In the genomic region with DNA sequence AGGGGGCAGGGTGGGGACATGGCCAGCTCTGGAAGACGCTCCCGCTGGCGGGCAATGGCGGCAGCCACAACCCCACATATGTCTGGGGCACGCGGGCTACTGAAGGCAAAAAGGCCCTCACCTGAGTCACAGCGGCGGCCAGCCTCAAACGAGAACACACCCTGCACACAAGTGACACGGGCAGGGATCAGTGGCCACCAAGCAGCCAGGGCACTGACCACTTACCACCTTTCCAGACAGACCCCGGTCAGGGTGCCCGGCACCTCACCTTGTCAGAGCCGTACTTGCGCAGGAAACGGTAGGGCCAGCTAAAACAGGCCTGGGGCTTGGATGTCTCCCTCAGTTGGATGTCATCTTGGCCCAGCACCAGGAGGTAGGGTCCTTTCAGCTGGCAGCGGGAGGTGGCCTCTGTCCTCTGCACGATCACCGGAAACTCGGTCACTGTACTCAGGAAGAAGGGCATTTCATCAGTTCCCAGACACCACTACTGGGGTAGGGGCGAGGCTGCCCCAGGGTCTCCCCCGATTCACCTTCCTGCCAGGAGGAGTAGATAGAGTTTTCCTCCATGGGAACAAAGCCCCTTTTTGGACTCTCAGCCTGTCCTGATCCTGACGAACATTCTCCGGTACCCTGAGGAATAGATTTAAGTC, we compare ENCODE assay signal across 13 mouse cellular contexts. TPM values are rescaled to one million over a fixed set of nuclear protein-coding genes. Genes with fewer than 3 reads are reported as not detected.
DNase-seq lines count a peak whose midpoint lies in the region; ATAC-seq and TF ChIP-seq lines count a peak whose summit lies in the region.
"Had no signal": no experiment of that assay in that cellular context is flagged by ENCODE, and none has a peak within 500 bp of the region (broad histone marks: within the 10 kb centered on the region; RNA-seq: fewer than 3 reads in every experiment).

No protein-coding gene starts in this region.

- DNase-seq in heart, postnatal 10 days: no peak
- DNase-seq in liver, adult 2 months (ENCODE audit: extremely low read depth, low read depth, low spot score): no peak
- DNase-seq in liver: no peak
- no peak for DNase-seq in embryonic facial prominence, embryonic 10.5 days (ENCODE audit: low spot score)
- DNase-seq: cerebellum, postnatal 25 days; thymus, postnatal 14 days had no signal

- H3K36me3 ChIP-seq in heart, embryonic 13.5 days: peaks cover 2% of the 10 kb centered on the region
- H3K36me3 ChIP-seq in liver, adult 2 months (ENCODE audit: control insufficient read depth, insufficient read depth, low read length): no peaks in the 10 kb centered on the region
- peaks cover 24% of the 10 kb centered on the region for H3K36me3 ChIP-seq in embryonic facial prominence, embryonic 10.5 days (replicated peaks)
- 0 out of 2 replicates have a peak, but pooled peaks cover 4% of the 10 kb centered on the region for H3K36me3 ChIP-seq in liver, embryonic 15.5 days (replicated peaks)
- H3K36me3 ChIP-seq: midbrain, embryonic 15.5 days had no signal

- peaks cover 15% of the 10 kb centered on the region; the same call in 1 of the 2 replicates for H3K4me1 ChIP-seq in heart, embryonic 13.5 days
- no peaks in the 10 kb centered on the region for H3K4me1 ChIP-seq in liver, adult 2 months (ENCODE audit: control insufficient read depth, insufficient read depth, low read length)
- peaks cover 19% of the 10 kb centered on the region for H3K4me1 ChIP-seq in embryonic facial prominence, embryonic 10.5 days
- H3K4me1 ChIP-seq in liver, embryonic 15.5 days (replicated peaks): peaks cover 40% of the 10 kb centered on the region
- H3K4me1 ChIP-seq: limb, embryonic 13.5 days; midbrain, embryonic 15.5 days had no signal

- no peak for TF ChIP-seq POLR2A in liver, adult 2 months (IDR thresholded peaks at IDR 0.05; ENCODE audit: extremely low read depth, insufficient read depth, low read length)

- WGBS in heart, embryonic 13.5 days: 82% methylated on average over 23 of the region's 23 CpGs
- 78% methylated on average over 23 of the region's 23 CpGs for WGBS in liver, adult 2 months
- WGBS in embryonic facial prominence, embryonic 10.5 days: 85% methylated on average over 23 of the region's 23 CpGs
- WGBS in liver, embryonic 15.5 days (ENCODE audit: insufficient replicate concordance): 84% methylated on average over 23 of the region's 23 CpGs

- no peak overlapping the region for H3K4me2 ChIP-seq in heart, embryonic 13.5 days
- H3K4me2 ChIP-seq in liver, embryonic 15.5 days: no peak overlapping the region
- H3K4me2 ChIP-seq: heart, embryonic 12.5 days; limb, embryonic 13.5 days; midbrain, embryonic 15.5 days had no signal

- no peaks in the 10 kb centered on the region for H3K79me2 ChIP-seq in liver, adult 2 months (ENCODE audit: control insufficient read depth, insufficient read depth, low read length)

- no peak overlapping the region for H3K4me3 ChIP-seq in heart, embryonic 13.5 days
- H3K4me3 ChIP-seq in liver, adult 2 months (ENCODE audit: insufficient read depth, low read depth, low read length): peak overlapping the region; percentile 26; the same call in 1 of the 2 replicates
- H3K4me3 ChIP-seq in embryonic facial prominence, embryonic 10.5 days: 0 out of 2 replicates have a peak overlapping the region, but pooled peaks have one; percentile 27
- no peak overlapping the region for H3K4me3 ChIP-seq in liver, embryonic 15.5 days (replicated peaks)
- H3K4me3 ChIP-seq: heart, embryonic 12.5 days; limb, embryonic 13.5 days; midbrain, embryonic 15.5 days had no signal

- H3K9me3 ChIP-seq in heart, embryonic 13.5 days: peaks cover 3% of the 10 kb centered on the region; the same call in 1 of the 2 replicates
- H3K9me3 ChIP-seq in embryonic facial prominence, embryonic 10.5 days: no peaks in the 10 kb centered on the region
- H3K9me3 ChIP-seq in liver, embryonic 15.5 days (replicated peaks): no peaks in the 10 kb centered on the region
- H3K9me3 ChIP-seq: heart, embryonic 12.5 days; limb, embryonic 13.5 days; midbrain, embryonic 15.5 days had no signal

- ATAC-seq in heart, embryonic 13.5 days (ENCODE audit: extremely low read depth, insufficient number of reproducible peaks, low FRiP score, low TSS enrichment): no peak
- no peak for ATAC-seq in liver, embryonic 15.5 days (ENCODE audit: insufficient read depth)
- ATAC-seq in monocyte, adult 5-6 weeks (replicated peaks; ENCODE audit: insufficient number of reproducible peaks, low FRiP score, low TSS enrichment, poor library complexity, severe bottlenecking): no peak
- ATAC-seq: forebrain, embryonic 16.5 days; midbrain, embryonic 15.5 days had no signal

- no peak overlapping the region for H3K9ac ChIP-seq in heart, embryonic 13.5 days
- no peak overlapping the region; the same call in 1 of the 2 replicates for H3K9ac ChIP-seq in liver, adult 2 months (ENCODE audit: low read depth, low read length)
- no peak overlapping the region for H3K9ac ChIP-seq in liver, embryonic 15.5 days
- H3K9ac ChIP-seq: heart, embryonic 12.5 days; limb, embryonic 13.5 days; midbrain, embryonic 15.5 days had no signal

- peaks cover 17% of the 10 kb centered on the region for H3K27me3 ChIP-seq in heart, embryonic 13.5 days (replicated peaks)
- no peaks in the 10 kb centered on the region for H3K27me3 ChIP-seq in liver, adult 2 months (ENCODE audit: control insufficient read depth, insufficient read depth, low read length)
- H3K27me3 ChIP-seq in embryonic facial prominence, embryonic 10.5 days (replicated peaks; ENCODE audit: low read depth, poor library complexity, severe bottlenecking): no peaks in the 10 kb centered on the region
- no peaks in the 10 kb centered on the region for H3K27me3 ChIP-seq in liver, embryonic 15.5 days
- H3K27me3 ChIP-seq: limb, embryonic 13.5 days; midbrain, embryonic 15.5 days had no signal

- TF ChIP-seq CTCF in liver, adult 2 months (IDR thresholded peaks at IDR 0.05; ENCODE audit: low read depth, low read length): no peak

- intact Hi-C loops in heart, postnatal 10 days (cut with DNase I): no loop called here

- peak overlapping the region; percentile 75 for H3K27ac ChIP-seq in heart, embryonic 13.5 days (replicated peaks)
- peak overlapping the region; percentile 40; the same call in 1 of the 2 replicates for H3K27ac ChIP-seq in liver, adult 2 months (replicated peaks; ENCODE audit: insufficient read depth, low read depth, low read length)
- H3K27ac ChIP-seq in embryonic facial prominence, embryonic 10.5 days (replicated peaks): peak overlapping the region; percentile 81
- 0 out of 2 replicates have a peak overlapping the region, but pooled peaks have one; percentile 41 for H3K27ac ChIP-seq in liver, embryonic 15.5 days (replicated peaks)
- H3K27ac ChIP-seq: limb, embryonic 13.5 days; midbrain, embryonic 15.5 days had no signal

RNA-seq across cellular contexts. Expression of a gene that starts 5.0 kb away (rescaled TPM):
- polyA plus RNA-seq in heart, embryonic 13.5 days (2015; fragmentation: Nextera tagmentation; extraction: Ambion mirVana): 1.1 and 1.2 TPM in 2 replicates
- total RNA-seq in heart, postnatal 10 days (2021): 1 to 10 TPM; 1.7 to 1.8 TPM
- 0.46 and 0.94 TPM in 2 replicates for total RNA-seq in liver, adult 2 months (2014; rRNA removed)
- 2.5 and 5.2 TPM in 2 replicates for polyA plus RNA-seq in liver, adult 2 months (2012; rRNA removed)
- polyA plus RNA-seq in embryonic facial prominence, embryonic 10.5 days (2016; fragmentation: Nextera tagmentation; extraction: Ambion mirVana): 3.6 and 4.2 TPM in 2 replicates
- 9.6 and 11.0 TPM in 2 replicates for polyA plus RNA-seq in liver, embryonic 15.5 days (2015; fragmentation: Nextera tagmentation; extraction: Ambion mirVana)
- total RNA-seq in monocyte, adult 5-6 weeks (2017): 86.5 to 105 TPM (median 104 TPM) in 3 replicates

RNA-seq across cellular contexts. Expression of a gene that starts 10.6 kb away (rescaled TPM):
- 402 and 437 TPM in 2 replicates for polyA plus RNA-seq in heart, embryonic 13.5 days (2015; fragmentation: Nextera tagmentation; extraction: Ambion mirVana)
- 10 to 100 TPM; 63.6 to 74.2 TPM for total RNA-seq in heart, postnatal 10 days (2021)
- total RNA-seq in liver, adult 2 months (2014; rRNA removed): 3.6 and 6.4 TPM in 2 replicates
- polyA plus RNA-seq in liver, adult 2 months (2012; rRNA removed): 6.7 and 10.2 TPM in 2 replicates
- 209 and 215 TPM in 2 replicates for polyA plus RNA-seq in embryonic facial prominence, embryonic 10.5 days (2016; fragmentation: Nextera tagmentation; extraction: Ambion mirVana)
- 25.2 and 29.5 TPM in 2 replicates for polyA plus RNA-seq in liver, embryonic 15.5 days (2015; fragmentation: Nextera tagmentation; extraction: Ambion mirVana)
- 4.7 to 13.5 TPM (median 10.5 TPM) in 3 replicates for total RNA-seq in monocyte, adult 5-6 weeks (2017)

RNA-seq across cellular contexts. Expression of a gene that starts 12.4 kb away (rescaled TPM):
- 29.6 and 30.6 TPM in 2 replicates for polyA plus RNA-seq in heart, embryonic 13.5 days (2015; fragmentation: Nextera tagmentation; extraction: Ambion mirVana)
- 10 to 100 TPM; 17.5 to 18.2 TPM for total RNA-seq in heart, postnatal 10 days (2021)
- total RNA-seq in liver, adult 2 months (2014; rRNA removed): 30.1 and 35.4 TPM in 2 replicates
- polyA plus RNA-seq in liver, adult 2 months (2012; rRNA removed): 38.8 and 39.9 TPM in 2 replicates
- polyA plus RNA-seq in embryonic facial prominence, embryonic 10.5 days (2016; fragmentation: Nextera tagmentation; extraction: Ambion mirVana): 90.0 and 93.5 TPM in 2 replicates
- polyA plus RNA-seq in liver, embryonic 15.5 days (2015; fragmentation: Nextera tagmentation; extraction: Ambion mirVana): 23.6 and 24.3 TPM in 2 replicates
- 67.7 to 76.2 TPM (median 71.8 TPM) in 3 replicates for total RNA-seq in monocyte, adult 5-6 weeks (2017)

RNA-seq across cellular contexts. Expression of a gene that starts 36.2 kb away (rescaled TPM):
- 83.8 and 84.9 TPM in 2 replicates for polyA plus RNA-seq in heart, embryonic 13.5 days (2015; fragmentation: Nextera tagmentation; extraction: Ambion mirVana)
- total RNA-seq in heart, postnatal 10 days (2021): 10 to 100 TPM; 53.7 to 58.2 TPM
- total RNA-seq in liver, adult 2 months (2014; rRNA removed): 0.65 and 0.81 TPM in 2 replicates
- 2.1 and 2.3 TPM in 2 replicates for polyA plus RNA-seq in liver, adult 2 months (2012; rRNA removed)
- polyA plus RNA-seq in embryonic facial prominence, embryonic 10.5 days (2016; fragmentation: Nextera tagmentation; extraction: Ambion mirVana): 412 and 419 TPM in 2 replicates
- polyA plus RNA-seq in liver, embryonic 15.5 days (2015; fragmentation: Nextera tagmentation; extraction: Ambion mirVana): 7.5 and 7.6 TPM in 2 replicates
- 0.58 TPM in 1 of 3 replicates, not detected in the others for total RNA-seq in monocyte, adult 5-6 weeks (2017)

RNA-seq across cellular contexts. Expression of a gene that starts 46.8 kb away (rescaled TPM):
- 19.9 and 23.7 TPM in 2 replicates for polyA plus RNA-seq in heart, embryonic 13.5 days (2015; fragmentation: Nextera tagmentation; extraction: Ambion mirVana)
- total RNA-seq in heart, postnatal 10 days (2021): 10 to 100 TPM; 22.8 to 24.2 TPM
- 11.1 and 11.7 TPM in 2 replicates for total RNA-seq in liver, adult 2 months (2014; rRNA removed)
- 39.9 and 67.8 TPM in 2 replicates for polyA plus RNA-seq in liver, adult 2 months (2012; rRNA removed)
- polyA plus RNA-seq in embryonic facial prominence, embryonic 10.5 days (2016; fragmentation: Nextera tagmentation; extraction: Ambion mirVana): 62.7 and 67.3 TPM in 2 replicates
- 7.5 and 11.0 TPM in 2 replicates for polyA plus RNA-seq in liver, embryonic 15.5 days (2015; fragmentation: Nextera tagmentation; extraction: Ambion mirVana)
- 37.8 to 73.6 TPM (median 40.6 TPM) in 3 replicates for total RNA-seq in monocyte, adult 5-6 weeks (2017)

Comparison
In these comparisons a context has a peak if more than half of its experiments do, and no peak if none do; other contexts are left out.
1. H3K4me3 ChIP-seq: peak in liver, adult 2 months (single experiment) and embryonic facial prominence, embryonic 10.5 days (single experiment); none in heart, embryonic 13.5 days (single experiment) and liver, embryonic 15.5 days (single experiment).
2. Peak in every context shown above with its lines, with median percentiles within 50 percentile points of each other: H3K27ac ChIP-seq.